Mouse (Mus musculus) subcutaneous adipose tissue, adult 2 months (tissue): ENCODE results near the gene Ccpg1. TPM values are rescaled to one million over a fixed set of nuclear protein-coding genes. Genes with fewer than 3 reads are reported as not detected.

Experiments
- polyA plus RNA-seq: library from polyadenylated mRNA; depleted of rRNA; stranded (reverse); fragments of >200 nt; gene quantifications from 2 replicates; pipeline ENCODE4 v1.2.3, GENCODE M21; 2012; ENCODE audit warnings: low replicate concordance; rRNA removed

The Ccpg1 gene
- polyA plus RNA-seq, result 14.0 and 14.2 TPM in 2 replicates

GRCm38 (mm10) chr9:72985250-72986220 lies at the start of gene Ccpg1, which contains the start of gene Ccpg1os:
Gene Ccpg1, plus strand, starts transcription at chr9:72985429.
Gene Ccpg1os, minus strand, starts transcription at chr9:72985382.

GRCm38 (mm10) chr9:72958521-72959450 lies 26.4 kb upstream of the Ccpg1 start, which contains the start of the genes Dyx1c1 and Gm44503:
Gene Dyx1c1, plus strand, starts transcription at chr9:72958785.
Gene Gm44503, plus strand, starts transcription at chr9:72958852.

GRCm38 (mm10) chr9:73040080-73040479 lies 54.9 kb downstream of the Ccpg1 start, which contains the start of gene Pigb:
Gene Pigb, minus strand, starts transcription at chr9:73040378.

GRCm38 (mm10) chr9:73044146-73045079 lies 59.2 kb downstream of the Ccpg1 start, which contains the start of gene Rab27a:
Gene Rab27a, plus strand, starts transcription at chr9:73044854.

Other genes starting within 250 kb of the Ccpg1 start
- 0.29 and 1.6 TPM in 2 replicates for gene Prtg, start 178.6 kb upstream of the Ccpg1 start, polyA plus RNA-seq
- gene Pygo1, start 59.8 kb upstream of the Ccpg1 start, polyA plus RNA-seq, result 1.3 and 4.2 TPM in 2 replicates
- 0.73 and 0.84 TPM in 2 replicates for gene Dyx1c1, start 26.6 kb upstream of the Ccpg1 start, polyA plus RNA-seq
- gene Gm44503, start 26.6 kb upstream of the Ccpg1 start, polyA plus RNA-seq, result not detected in 2 replicates
- gene Ccpg1os, start within 50 bp of the Ccpg1 start, polyA plus RNA-seq, result 16.5 and 18.8 TPM in 2 replicates
- 9.0 and 16.6 TPM in 2 replicates for gene Pigb, start 54.9 kb downstream of the Ccpg1 start, polyA plus RNA-seq
- 2.6 and 7.6 TPM in 2 replicates for gene Rab27a, start 59.4 kb downstream of the Ccpg1 start, polyA plus RNA-seq
- 0.09 and 0.12 TPM in 2 replicates for gene Khdc3, start 116.4 kb downstream of the Ccpg1 start, polyA plus RNA-seq
- gene Gm20509, start 117.0 kb downstream of the Ccpg1 start, polyA plus RNA-seq, result not detected in 2 replicates
- gene Rsl24d1, start 128.0 kb downstream of the Ccpg1 start, polyA plus RNA-seq, result 20.1 and 27.4 TPM in 2 replicates